Mouse (Mus musculus) CH12.LX (cell line): ENCODE data around the gene Gcm2. TPM values are rescaled to one million over a fixed set of nuclear protein-coding genes. Genes with fewer than 3 reads are reported as not detected.

Source experiments
- DNase-seq: peaks from one replicate; pipeline ENCODE4 v3.0.0-alpha.2; 2013; ENCODE audit errors: extremely low read depth
- H3K27ac ChIP-seq: 2 replicates; pipeline ENCODE4 v1.5.1; 2012; ENCODE audit warnings: low read depth, mild to moderate bottlenecking, control low read depth, moderate library complexity; ENCODE audit not compliant: insufficient read depth
- H3K27me3 ChIP-seq: replicated peaks from 2 replicates; pipeline ENCODE3; 2012; ENCODE audit warnings: inconsistent platforms
- H3K36me3 ChIP-seq, 2 experiments: replicated peaks in 1 of 2; 2 replicates each; pipeline versions ENCODE3 to v1.6.1; 2012; ENCODE audit warnings: inconsistent platforms in 1 of 2, low read length in 1 of 2, mild to moderate bottlenecking in 1 of 2, mixed read lengths in 1 of 2, moderate library complexity in 1 of 2; ENCODE audit not compliant: control insufficient read depth in 1 of 2, insufficient read depth in 1 of 2
- H3K4me1 ChIP-seq, 2 experiments: 2 replicates each; pipeline ENCODE4 v1.6.1; 2012; ENCODE audit warnings: inconsistent platforms in 1 of 2, moderate library complexity in 1 of 2; ENCODE audit not compliant: insufficient read depth in 2 of 2, control insufficient read depth in 1 of 2
- H3K4me2 ChIP-seq: 2 replicates; pipeline ENCODE4 v1.6.1; 2012; ENCODE audit warnings: low read depth, mild to moderate bottlenecking, control low read depth; ENCODE audit not compliant: poor library complexity, insufficient read depth, severe bottlenecking
- H3K4me3 ChIP-seq, 3 experiments: fragments of 150-350 bp in 1 of 3; sonication (generic) in 1 of 3; replicated peaks in 1 of 3; 2 replicates each; pipeline versions ENCODE3 to v1.5.1; 2011 to 2012; ENCODE audit warnings: low read depth in 2 of 3, low read length in 2 of 3, mild to moderate bottlenecking in 2 of 3, moderate library complexity in 2 of 3, control low read depth in 1 of 3, improper control_type of control experiment in 1 of 3, inconsistent platforms in 1 of 3, mixed read lengths in 1 of 3; ENCODE audit not compliant: poor library complexity in 1 of 3
- H3K79me2 ChIP-seq: replicated peaks from 2 replicates; pipeline ENCODE4 v1.6.1; 2012; ENCODE audit warnings: mild to moderate bottlenecking, moderate library complexity; ENCODE audit not compliant: control insufficient read depth, poor library complexity, insufficient read depth, severe bottlenecking; ENCODE audit errors: extremely low read depth
- H3K9ac ChIP-seq: 2 replicates; pipeline ENCODE4 v1.6.1; 2012; ENCODE audit warnings: low read depth, mild to moderate bottlenecking, control low read depth, moderate library complexity; ENCODE audit not compliant: insufficient read depth
- H3K9me3 ChIP-seq: replicated peaks from 2 replicates; pipeline ENCODE3; 2012; ENCODE audit warnings: low read length, inconsistent platforms, mixed read lengths
- BHLHE40 ChIP-seq: IDR thresholded peaks from 2 replicates; pipeline ENCODE4 v1.6.1; 2011; ENCODE audit warnings: mild to moderate bottlenecking, low read depth, low read length, improper control_type of control experiment
- CHD2 ChIP-seq: IDR thresholded peaks from 2 replicates; pipeline ENCODE4 v1.6.1; 2011; ENCODE audit warnings: low read length, improper control_type of control experiment
- ELF1 ChIP-seq: IDR thresholded peaks from 2 replicates; pipeline ENCODE4 v1.6.1; 2014; ENCODE audit warnings: low read depth, mild to moderate bottlenecking, inconsistent platforms, low read length, improper control_type of control experiment
- EP300 ChIP-seq: IDR thresholded peaks from 2 replicates; pipeline ENCODE4 v1.6.1; 2011; ENCODE audit warnings: low read length, improper control_type of control experiment
- HCFC1 ChIP-seq: IDR thresholded peaks from 2 replicates; pipeline ENCODE4 v1.6.1; 2012; ENCODE audit warnings: low read depth, mild to moderate bottlenecking, inconsistent platforms, low read length, improper control_type of control experiment
- IRF4 ChIP-seq: IDR thresholded peaks from 2 replicates; pipeline ENCODE4 v1.6.1; 2014; ENCODE audit warnings: low read depth, mild to moderate bottlenecking, inconsistent platforms, low read length, improper control_type of control experiment
- JUN ChIP-seq: IDR thresholded peaks from 2 replicates; pipeline ENCODE4 v1.6.1; 2011; ENCODE audit warnings: low read depth, mild to moderate bottlenecking, low read length, improper control_type of control experiment, moderate library complexity; ENCODE audit not compliant: insufficient read depth
- JUND ChIP-seq: conservative IDR thresholded peaks from 2 replicates; pipeline ENCODE4 v1.6.1; 2011; ENCODE audit warnings: low read depth, low read length, improper control_type of control experiment
- MAFK ChIP-seq: IDR thresholded peaks from 2 replicates; pipeline ENCODE4 v1.6.1; 2011; ENCODE audit warnings: low read length, improper control_type of control experiment; ENCODE audit not compliant: insufficient replicate concordance
- MAX ChIP-seq: IDR thresholded peaks from 2 replicates; pipeline ENCODE4 v1.6.1; 2011; ENCODE audit warnings: low read length, improper control_type of control experiment
- MXI1 ChIP-seq: IDR thresholded peaks from 2 replicates; pipeline ENCODE4 v1.6.1; 2011; ENCODE audit warnings: mild to moderate bottlenecking, low read depth, low read length, improper control_type of control experiment
- NRF1 ChIP-seq: IDR thresholded peaks from 2 replicates; pipeline ENCODE4 v1.6.1; 2014; ENCODE audit warnings: low read depth, mild to moderate bottlenecking, inconsistent platforms, low read length, improper control_type of control experiment, moderate library complexity
- RCOR1 ChIP-seq: conservative IDR thresholded peaks from 2 replicates; pipeline ENCODE4 v1.6.1; 2012; ENCODE audit warnings: low read depth, mild to moderate bottlenecking, inconsistent platforms, low read length, improper control_type of control experiment
- TCF12 ChIP-seq: IDR thresholded peaks from 2 replicates; pipeline ENCODE4 v1.6.1; 2014; ENCODE audit warnings: low read depth, mild to moderate bottlenecking, inconsistent platforms, low read length, improper control_type of control experiment
- UBTF ChIP-seq: IDR thresholded peaks from 2 replicates; pipeline ENCODE4 v1.6.1; 2012; ENCODE audit warnings: low read depth, mild to moderate bottlenecking, inconsistent platforms, low read length, improper control_type of control experiment, moderate library complexity
- USF1 ChIP-seq: IDR thresholded peaks from 2 replicates; pipeline ENCODE4 v1.6.1; 2014; ENCODE audit warnings: low read depth, mild to moderate bottlenecking, inconsistent platforms, low read length, improper control_type of control experiment
- USF2 ChIP-seq: conservative IDR thresholded peaks from 2 replicates; pipeline ENCODE4 v1.6.1; 2011; ENCODE audit warnings: low read depth, low read length, improper control_type of control experiment
- dilution Hi-C: fragments of 300-500 bp; cut with MboI; formaldehyde crosslinking; loops from 2 replicates; pipeline ENCODE4 v1.14.3; 2020; ENCODE audit warnings: low sequenced_read_pairs; ENCODE audit not compliant: extremely low pct_unique_long_range_greater_than_20kb, extremely low pct_ligation_motif_present
- in situ Hi-C: fragments of 300-500 bp; cut with MboI; formaldehyde crosslinking; loops from 3 replicates; pipeline ENCODE4 v1.14.3; 2019; ENCODE audit warnings: low sequenced_read_pairs, low pct_ligation_motif_present, low pct_unique_long_range_greater_than_20kb, mixed read lengths
- polyA plus RNA-seq: library from polyadenylated mRNA; unstranded; fragments of >175 nt; gene quantifications from 2 replicates; pipeline ENCODE4 v1.2.1, GENCODE M21; 2012; ENCODE audit warnings: low read depth; ENCODE audit not compliant: insufficient read length
- total RNA-seq, 2 experiments: library from RNA; depleted of rRNA; stranded (reverse); fragments of 300-350 nt in 1 of 2; fragments of >200 nt in 1 of 2; gene quantifications; 2 replicates each; pipeline ENCODE4 v1.2.3; 2012 to 2014

Gcm2 gene
- total and polyA plus RNA-seq, 3 experiments: 2.4 to 8.7 (median 7.2) TPM

- peaks cover 3 to 56% of the 10 kb centered on the region in 2 experiments; a peak in 3 of 4 replicates for H3K4me1 ChIP-seq
- no peak for TF ChIP-seq USF2
- TF ChIP-seq USF1: no peak
- TF ChIP-seq EP300: no peak
- TF ChIP-seq ELF1: 0 out of 2 replicates have a peak, but pooled peaks have one; percentile 18
- TF ChIP-seq MAX: no peak; the same call in 1 of the 2 replicates
- 0 out of 2 replicates have a peak, but pooled peaks have one; percentile 19 for TF ChIP-seq BHLHE40
- TF ChIP-seq JUN: no peak
- no peak for TF ChIP-seq JUND
- no peak for TF ChIP-seq MXI1
- TF ChIP-seq MAFK: no peak
- no peak for TF ChIP-seq RCOR1
- peak; percentile 83 for TF ChIP-seq NRF1
- 0 out of 2 replicates have a peak, but pooled peaks have one; percentile 34 for TF ChIP-seq TCF12
- no peak for TF ChIP-seq HCFC1
- TF ChIP-seq UBTF: no peak
- TF ChIP-seq CHD2: no peak
- dilution Hi-C loops: no loop called here
These were observed 5.3 kb downstream of the Gcm2 start for GRCm38 (mm10) chr13:41105541-41105940.

GRCm38 (mm10) chr13:41103841-41104525 is 6.9 kb downstream of the Gcm2 start:
- no peak overlapping the region for H3K4me2 ChIP-seq
- peaks cover 3 to 44% of the 10 kb centered on the region in 2 experiments; a peak in 3 of 4 replicates for H3K4me1 ChIP-seq
- H3K27me3 ChIP-seq: no peaks in the 10 kb centered on the region
- peaks cover 0 to 47% of the 10 kb centered on the region in 2 experiments for H3K36me3 ChIP-seq
- dilution Hi-C loops (no loop called here), in situ Hi-C loops (no loop called here)
- DNase-seq: no peak
- H3K4me3 ChIP-seq: no peak overlapping the region
- no peak for TF ChIP-seq IRF4
- peaks cover 3% of the 10 kb centered on the region for H3K9me3 ChIP-seq
- no peak overlapping the region for H3K27ac ChIP-seq
- no peak overlapping the region for H3K9ac ChIP-seq
- no peaks in the 10 kb centered on the region for H3K79me2 ChIP-seq

More at GRCm38 (mm10) chr13:41105541-41105940, 5.3 kb downstream of the Gcm2 start:
- Histone ChIP-seq H3K79me2 (no peaks in the 10 kb centered on the region), H3K9ac (no peak overlapping the region), H3K36me3 (peaks cover 0 to 47% of the 10 kb centered on the region in 2 experiments), H3K27me3 (no peaks in the 10 kb centered on the region), H3K9me3 (peaks cover 3% of the 10 kb centered on the region), H3K27ac (no peak overlapping the region), H3K4me2 (no peak overlapping the region), H3K4me3 (no peak overlapping the region)
- in situ Hi-C loops: no loop called here
- DNase-seq: peak; percentile 71
